8 mouse cellular contexts compared by ENCODE assay signal in genomic region chr13:67421207-67421857, GRCm38 (mm10). TPM values are rescaled to one million over a fixed set of nuclear protein-coding genes. Genes with fewer than 3 reads are reported as not detected.
DNase-seq lines count a peak whose midpoint lies in the region; ATAC-seq and TF ChIP-seq lines count a peak whose summit lies in the region.

TSS of gene Zfp459 (minus strand) at chr13:67421418.

- TF ChIP-seq CTCF in bone marrow, adult 2 months (IDR thresholded peaks at IDR 0.05; ENCODE audit: control insufficient read depth, insufficient read depth, low read length) = no peak
- TF ChIP-seq CTCF in lung, postnatal 0 days (IDR thresholded peaks at IDR 0.05) = no peak

- H3K4me3 ChIP-seq in bone marrow, adult 2 months (replicated peaks; ENCODE audit: control insufficient read depth, low read depth, low read length) = peak within 1 kb of the TSS; percentile 95
- H3K4me3 ChIP-seq in embryonic facial prominence, embryonic 15.5 days (replicated peaks) = peak within 1 kb of the TSS; percentile 61
- H3K4me3 ChIP-seq in hindbrain, embryonic 11.5 days (ENCODE audit: low read depth, low read length) = peak within 1 kb of the TSS; percentile 55
- H3K4me3 ChIP-seq in lung, postnatal 0 days (ENCODE audit: low read depth, low read length) = peak within 1 kb of the TSS; percentile 50

- no peaks in the 10 kb centered on the region for H3K9me3 ChIP-seq in embryonic facial prominence, embryonic 15.5 days (replicated peaks)
- H3K9me3 ChIP-seq in hindbrain, embryonic 11.5 days (ENCODE audit: control insufficient read depth, low read length) = no peaks in the 10 kb centered on the region
- no peaks in the 10 kb centered on the region for H3K9me3 ChIP-seq in lung, postnatal 0 days (ENCODE audit: low read length)

- peak; percentile 63 for DNase-seq in CD4-positive, CD25-positive, alpha-beta regulatory T cell, adult 2 months (ENCODE audit: low read depth, low spot score)
- peak; percentile 68 for DNase-seq in hindbrain, embryonic 11.5 days (ENCODE audit: low spot score)
- peak; percentile 21 for DNase-seq in layer of hippocampus, adult 9-11 months
- DNase-seq in lung, postnatal 0 days (ENCODE audit: low spot score) = peak; percentile 49
- DNase-seq in ovary, postnatal 10 days (ENCODE audit: low spot score) = peak; percentile 16
- peak; percentile 14 to 33 for DNase-seq in thymus, postnatal 10 days (ENCODE audit: low spot score in 2 of 2)

- ATAC-seq in embryonic facial prominence, embryonic 15.5 days (ENCODE audit: insufficient number of reproducible peaks, low FRiP score, low TSS enrichment, low read depth) = peak; percentile 57; the same call in 1 of the 2 replicates
- ATAC-seq in hindbrain, embryonic 11.5 days (ENCODE audit: low FRiP score) = peak; percentile 81
- peak; percentile 82 for ATAC-seq in lung, postnatal 0 days

- H3K4me2 ChIP-seq in embryonic facial prominence, embryonic 15.5 days (replicated peaks) = peak within 1 kb of the TSS; percentile 86
- H3K4me2 ChIP-seq in hindbrain, embryonic 11.5 days (replicated peaks; ENCODE audit: low read depth, low read length) = peak within 1 kb of the TSS; percentile 76
- peak within 1 kb of the TSS; percentile 69 for H3K4me2 ChIP-seq in lung, postnatal 0 days (replicated peaks; ENCODE audit: low read depth, low read length)

- TF ChIP-seq POLR2A in bone marrow, adult 2 months (IDR thresholded peaks at IDR 0.05; ENCODE audit: borderline replicate concordance, control insufficient read depth, low read depth, low read length) = no peak

- H3K27me3 ChIP-seq in embryonic facial prominence, embryonic 15.5 days = no peaks in the 10 kb centered on the region
- H3K27me3 ChIP-seq in hindbrain, embryonic 11.5 days (ENCODE audit: control insufficient read depth, insufficient read depth, low read length) = no peaks in the 10 kb centered on the region
- H3K27me3 ChIP-seq in lung, postnatal 0 days (replicated peaks; ENCODE audit: insufficient read depth, low read length) = no peaks in the 10 kb centered on the region

- TF ChIP-seq EP300 in lung, postnatal 0 days (IDR thresholded peaks at IDR 0.05) = no peak

- H3K36me3 ChIP-seq in embryonic facial prominence, embryonic 15.5 days = no peaks in the 10 kb centered on the region
- H3K36me3 ChIP-seq in hindbrain, embryonic 11.5 days (ENCODE audit: control insufficient read depth, insufficient read depth, low read length) = no peaks in the 10 kb centered on the region
- H3K36me3 ChIP-seq in lung, postnatal 0 days (ENCODE audit: insufficient read depth, low read length) = no peaks in the 10 kb centered on the region

- WGBS in bone marrow, adult 2 months = 1% methylated on average over 22 of the region's 22 CpGs
- 2% methylated on average over 22 of the region's 22 CpGs for WGBS in embryonic facial prominence, embryonic 15.5 days
- WGBS in hindbrain, embryonic 11.5 days = 4% methylated on average over 22 of the region's 22 CpGs
- WGBS in lung, postnatal 0 days = 2% methylated on average over 22 of the region's 22 CpGs

- peaks cover 1% of the 10 kb centered on the region; the same call in 1 of the 2 replicates for H3K4me1 ChIP-seq in bone marrow, adult 2 months (ENCODE audit: control insufficient read depth, insufficient read depth, low read length)
- H3K4me1 ChIP-seq in embryonic facial prominence, embryonic 15.5 days = no peaks in the 10 kb centered on the region
- no peaks in the 10 kb centered on the region for H3K4me1 ChIP-seq in hindbrain, embryonic 11.5 days (replicated peaks; ENCODE audit: control insufficient read depth, insufficient read depth, low read length)
- H3K4me1 ChIP-seq in lung, postnatal 0 days (ENCODE audit: insufficient read depth, low read depth, low read length) = 0 out of 2 replicates have a peak, but pooled peaks cover 4% of the 10 kb centered on the region

- no peak within 1 kb of the TSS for H3K27ac ChIP-seq in bone marrow, adult 2 months (ENCODE audit: control insufficient read depth, insufficient read depth, low read depth, low read length, poor library complexity)
- H3K27ac ChIP-seq in embryonic facial prominence, embryonic 15.5 days (replicated peaks) = no peak within 1 kb of the TSS
- H3K27ac ChIP-seq in hindbrain, embryonic 11.5 days (ENCODE audit: low read depth, low read length) = no peak within 1 kb of the TSS
- no peak within 1 kb of the TSS for H3K27ac ChIP-seq in lung, postnatal 0 days (ENCODE audit: low read length)

- peak within 1 kb of the TSS; percentile 31 for H3K9ac ChIP-seq in embryonic facial prominence, embryonic 15.5 days
- peak within 1 kb of the TSS; percentile 58 for H3K9ac ChIP-seq in hindbrain, embryonic 11.5 days (ENCODE audit: low read depth, low read length)
- peak within 1 kb of the TSS; percentile 55 for H3K9ac ChIP-seq in lung, postnatal 0 days (replicated peaks; ENCODE audit: low read depth)

RNA-seq across cellular contexts. Expression of gene Zfp459, which starts in this region (rescaled TPM):
- polyA plus RNA-seq in bone marrow, adult 2 months (2011; ENCODE audit: insufficient read depth, insufficient read length, low replicate concordance, missing spikeins) = 0.50 and 3.4 TPM in 2 replicates
- 1.2 and 1.6 TPM in 2 replicates for polyA plus RNA-seq in embryonic facial prominence, embryonic 15.5 days (2015; fragmentation: Nextera tagmentation; extraction: Ambion mirVana)
- polyA plus RNA-seq in hindbrain, embryonic 11.5 days (2014; fragmentation: Nextera tagmentation; extraction: Ambion mirVana) = 0.70 and 1.4 TPM in 2 replicates
- polyA plus RNA-seq in lung, postnatal 0 days (2015; fragmentation: Nextera tagmentation; extraction: Ambion mirVana) = 0.35 and 0.55 TPM in 2 replicates

Comparison
In these comparisons a context has a peak if more than half of its experiments do, and no peak if none do; other contexts are left out.
1. Peak in DNase-seq, ATAC-seq, H3K4me3 ChIP-seq, H3K9ac ChIP-seq and H3K4me2 ChIP-seq in lung, postnatal 0 days; RNA of the gene not detected or under 1 TPM.
2. DNase-seq: peak in every context shown above with its lines; median percentile 68 in hindbrain, embryonic 11.5 days; 63 in CD4-positive, CD25-positive, alpha-beta regulatory T cell, adult 2 months; 49 in lung, postnatal 0 days; 24 in thymus, postnatal 10 days; 21 in layer of hippocampus, adult 9-11 months; 16 in ovary, postnatal 10 days.